Mouse (Mus musculus): ENCODE results near the gene Elovl5. TPM values are rescaled to one million over a fixed set of nuclear protein-coding genes. Genes with fewer than 3 reads are reported as not detected.

Elovl5 gene
- polyA plus RNA-seq, 1 experiment: 45.1 TPM

DNA sequence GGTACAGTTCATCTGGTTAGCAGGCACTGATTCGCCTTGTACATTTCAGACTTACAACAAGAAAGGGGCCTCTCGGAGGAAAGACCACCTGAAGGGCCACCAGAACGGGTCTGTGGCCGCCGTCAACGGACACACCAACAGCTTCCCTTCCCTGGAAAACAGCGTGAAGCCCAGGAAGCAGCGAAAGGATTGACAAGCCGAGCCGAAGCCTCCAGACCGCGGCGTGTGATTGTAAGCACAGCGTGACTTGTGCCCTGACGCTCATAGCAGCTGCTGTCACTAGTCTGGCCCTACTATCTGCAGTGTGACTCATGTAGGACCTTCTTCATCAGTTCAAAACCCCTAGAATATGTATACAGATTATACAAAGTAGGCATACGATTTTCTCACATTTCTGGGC lies 65.5 kb downstream of the Elovl5 start:
- Histone ChIP-seq H3K4me3 (no peak overlapping the region), H3ac (ENCODE audit: control insufficient read depth, insufficient read length) (no peak overlapping the region), H3K79me2 (ENCODE audit: control insufficient read depth, insufficient read depth) (no peaks in the 10 kb centered on the region), H3K4me2 (ENCODE audit: low read depth) (no peak overlapping the region), H3K36me3 (ENCODE audit: control insufficient read depth, insufficient read depth) (peaks cover 12% of the 10 kb centered on the region), H3K27me3 (ENCODE audit: control insufficient read depth, insufficient read depth, insufficient read length) (no peaks in the 10 kb centered on the region)
- no peak for TF ChIP-seq MYOD1 (IDR thresholded peaks at IDR 0.05; ENCODE audit: control insufficient read depth in 1 of 3, insufficient read length in 2 of 3, low read depth in 2 of 3)
- no peak for TF ChIP-seq MYOG (IDR thresholded peaks at IDR 0.05; ENCODE audit: control insufficient read depth in 1 of 3, insufficient read depth in 1 of 3, insufficient read length in 2 of 3, low read depth in 2 of 3)
- no peak for TF ChIP-seq TCF3 (IDR thresholded peaks at IDR 0.05; ENCODE audit: insufficient read length, low read depth)
- no peak for TF ChIP-seq CEBPB (IDR thresholded peaks at IDR 0.05; ENCODE audit: insufficient read depth, poor library complexity, severe bottlenecking)
- TF ChIP-seq POLR2AphosphoS2 (IDR thresholded peaks at IDR 0.05; ENCODE audit: insufficient read length, low read depth): no peak
- TF ChIP-seq POLR2A (IDR thresholded peaks at IDR 0.05; ENCODE audit: insufficient read length, low read depth): no peak
- TF ChIP-seq USF1 (IDR thresholded peaks at IDR 0.05; ENCODE audit: low read depth): no peak
- TF ChIP-seq MAX (IDR thresholded peaks at IDR 0.05; ENCODE audit: low read depth): no peak
- TF ChIP-seq E2F4 (IDR thresholded peaks at IDR 0.05; ENCODE audit: insufficient read depth): no peak
- TF ChIP-seq SRF (IDR thresholded peaks at IDR 0.05; ENCODE audit: control insufficient read depth, insufficient read length, low read depth): no peak
- TF ChIP-seq TCF12 (IDR thresholded peaks at IDR 0.05; ENCODE audit: insufficient read depth, poor library complexity, severe bottlenecking): no peak
- TF ChIP-seq REST (IDR thresholded peaks at IDR 0.05; ENCODE audit: insufficient read depth, insufficient read length): no peak

DNA sequence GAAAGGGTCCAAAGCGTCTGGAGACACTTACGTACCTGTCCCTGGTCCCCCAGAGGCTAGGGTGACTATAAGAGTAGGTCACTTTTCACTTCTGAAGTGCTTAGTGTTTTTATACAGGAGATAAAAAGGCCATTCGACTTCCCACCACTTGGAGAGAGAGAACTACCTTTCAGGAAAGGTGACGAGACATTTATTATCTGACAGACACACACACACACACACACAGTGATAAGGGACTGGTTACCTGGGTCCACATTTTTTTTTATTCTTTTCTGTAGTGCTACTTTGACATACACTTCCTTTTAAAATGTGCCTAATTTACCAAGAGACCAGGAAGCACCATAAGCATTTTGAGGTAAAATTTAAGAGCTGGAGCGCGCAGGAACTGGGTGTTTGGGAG lies 66.4 kb downstream of the Elovl5 start:
- TF ChIP-seq POLR2AphosphoS2 (IDR thresholded peaks at IDR 0.05; ENCODE audit: insufficient read length, low read depth): no peak
- no peak for TF ChIP-seq TCF3 (IDR thresholded peaks at IDR 0.05; ENCODE audit: insufficient read length, low read depth)
- no peak for TF ChIP-seq SRF (IDR thresholded peaks at IDR 0.05; ENCODE audit: control insufficient read depth, insufficient read length, low read depth)
- no peak for TF ChIP-seq TCF12 (IDR thresholded peaks at IDR 0.05; ENCODE audit: insufficient read depth, poor library complexity, severe bottlenecking)
- no peak for TF ChIP-seq CEBPB (IDR thresholded peaks at IDR 0.05; ENCODE audit: insufficient read depth, poor library complexity, severe bottlenecking)
- TF ChIP-seq MYOG (IDR thresholded peaks at IDR 0.05; ENCODE audit: control insufficient read depth in 1 of 3, insufficient read depth in 1 of 3, insufficient read length in 2 of 3, low read depth in 2 of 3): no peak
- no peak for TF ChIP-seq MYOD1 (IDR thresholded peaks at IDR 0.05; ENCODE audit: control insufficient read depth in 1 of 3, insufficient read length in 2 of 3, low read depth in 2 of 3)
- no peak for TF ChIP-seq E2F4 (IDR thresholded peaks at IDR 0.05; ENCODE audit: insufficient read depth)
- no peak for TF ChIP-seq POLR2A (IDR thresholded peaks at IDR 0.05; ENCODE audit: insufficient read length, low read depth)
- TF ChIP-seq USF1 (IDR thresholded peaks at IDR 0.05; ENCODE audit: low read depth): no peak
- TF ChIP-seq MAX (IDR thresholded peaks at IDR 0.05; ENCODE audit: low read depth): no peak
- TF ChIP-seq REST (IDR thresholded peaks at IDR 0.05; ENCODE audit: insufficient read depth, insufficient read length): no peak
- Histone ChIP-seq H3K4me3 (no peak overlapping the region), H3K36me3 (ENCODE audit: control insufficient read depth, insufficient read depth) (peaks cover 12% of the 10 kb centered on the region), H3K4me2 (ENCODE audit: low read depth) (no peak overlapping the region), H3ac (ENCODE audit: control insufficient read depth, insufficient read length) (no peak overlapping the region), H3K79me2 (ENCODE audit: control insufficient read depth, insufficient read depth) (no peaks in the 10 kb centered on the region), H3K27me3 (ENCODE audit: control insufficient read depth, insufficient read depth, insufficient read length) (no peaks in the 10 kb centered on the region)

DNA sequence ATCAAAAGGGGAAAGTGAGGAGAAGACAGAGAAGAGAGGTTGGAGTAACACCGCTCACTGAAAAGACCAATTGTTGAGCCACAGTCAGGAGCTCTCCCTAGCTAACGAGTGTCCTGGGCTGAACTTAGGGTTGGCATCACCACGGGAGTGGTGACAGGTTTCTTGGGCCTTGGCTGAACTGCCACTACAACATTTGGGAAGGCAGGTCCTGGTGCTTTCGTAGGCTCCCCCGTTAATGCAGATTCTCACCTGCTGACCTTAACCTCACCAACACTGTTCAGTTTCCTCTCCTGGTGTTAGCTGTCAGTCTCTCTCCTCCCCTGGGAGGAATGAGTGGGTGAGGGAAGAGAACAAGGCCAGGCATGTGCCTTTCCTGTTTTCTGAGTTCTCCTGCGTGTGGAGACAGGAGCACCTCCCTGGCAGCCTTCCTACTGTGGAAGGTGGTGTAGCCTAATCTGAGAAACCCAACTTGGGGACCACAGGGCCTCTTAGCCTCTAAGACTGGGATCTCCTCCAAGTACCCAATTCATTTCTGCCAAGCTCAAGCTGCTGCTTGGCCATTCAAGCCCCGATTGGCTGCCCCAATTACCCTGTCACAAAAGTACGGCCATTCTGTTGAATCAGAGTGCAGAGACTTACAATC lies 69.1 kb downstream of the Elovl5 start:
- H3K4me2 ChIP-seq (ENCODE audit: low read depth): no peak overlapping the region
- H3K4me3 ChIP-seq: no peak overlapping the region
- no peak for TF ChIP-seq POLR2AphosphoS2 (IDR thresholded peaks at IDR 0.05; ENCODE audit: insufficient read length, low read depth)
- TF ChIP-seq SRF (IDR thresholded peaks at IDR 0.05; ENCODE audit: control insufficient read depth, insufficient read length, low read depth): no peak
- no peak for TF ChIP-seq USF1 (IDR thresholded peaks at IDR 0.05; ENCODE audit: low read depth)
- TF ChIP-seq MAX (IDR thresholded peaks at IDR 0.05; ENCODE audit: low read depth): no peak
- TF ChIP-seq POLR2A (IDR thresholded peaks at IDR 0.05; ENCODE audit: insufficient read length, low read depth): no peak
- H3ac ChIP-seq (ENCODE audit: control insufficient read depth, insufficient read length): no peak overlapping the region
- no peaks in the 10 kb centered on the region for H3K79me2 ChIP-seq (ENCODE audit: control insufficient read depth, insufficient read depth)
- H3K27me3 ChIP-seq (ENCODE audit: control insufficient read depth, insufficient read depth, insufficient read length): no peaks in the 10 kb centered on the region
- H3K36me3 ChIP-seq (ENCODE audit: control insufficient read depth, insufficient read depth): peaks cover 12% of the 10 kb centered on the region

GRCm38 (mm10) chr9:77989626-77990025 lies 72.5 kb downstream of the Elovl5 start:
- TF ChIP-seq MAX (IDR thresholded peaks at IDR 0.05; ENCODE audit: low read depth) (no peak), CEBPB (IDR thresholded peaks at IDR 0.05; ENCODE audit: insufficient read depth, poor library complexity, severe bottlenecking) (no peak), E2F4 (IDR thresholded peaks at IDR 0.05; ENCODE audit: insufficient read depth) (no peak), SRF (IDR thresholded peaks at IDR 0.05; ENCODE audit: control insufficient read depth, insufficient read length, low read depth) (no peak), TCF12 (IDR thresholded peaks at IDR 0.05; ENCODE audit: insufficient read depth, poor library complexity, severe bottlenecking) (no peak), MYOD1 (IDR thresholded peaks at IDR 0.05; ENCODE audit: control insufficient read depth in 1 of 3, insufficient read length in 2 of 3, low read depth in 2 of 3) (no peak), POLR2AphosphoS2 (IDR thresholded peaks at IDR 0.05; ENCODE audit: insufficient read length, low read depth) (no peak), POLR2A (IDR thresholded peaks at IDR 0.05; ENCODE audit: insufficient read length, low read depth) (no peak), TCF3 (IDR thresholded peaks at IDR 0.05; ENCODE audit: insufficient read length, low read depth) (no peak), MYOG (IDR thresholded peaks at IDR 0.05; ENCODE audit: control insufficient read depth in 1 of 3, insufficient read depth in 1 of 3, insufficient read length in 2 of 3, low read depth in 2 of 3) (no peak), USF1 (IDR thresholded peaks at IDR 0.05; ENCODE audit: low read depth) (no peak), REST (IDR thresholded peaks at IDR 0.05; ENCODE audit: insufficient read depth, insufficient read length) (no peak)
- H3K79me2 ChIP-seq (ENCODE audit: control insufficient read depth, insufficient read depth): no peaks in the 10 kb centered on the region
- H3ac ChIP-seq (ENCODE audit: control insufficient read depth, insufficient read length): no peak overlapping the region
- no peaks in the 10 kb centered on the region for H3K27me3 ChIP-seq (ENCODE audit: control insufficient read depth, insufficient read depth, insufficient read length)
- no peaks in the 10 kb centered on the region for H3K36me3 ChIP-seq (ENCODE audit: control insufficient read depth, insufficient read depth)
- no peak overlapping the region for H3K4me3 ChIP-seq
- no peak overlapping the region for H3K4me2 ChIP-seq (ENCODE audit: low read depth)

Measured in myocyte (in vitro differentiated cells).